Mouse (Mus musculus) heart, adult 2 months (tissue): ENCODE results near the gene BC005624. TPM values are rescaled to one million over a fixed set of nuclear protein-coding genes. Genes with fewer than 3 reads are reported as not detected.

ENCODE experiments used
- DNase-seq, 2 experiments: peaks; one replicate each; pipeline ENCODE4 v3.0.0; 2021
- H3K27ac ChIP-seq: fragments of 200-600 bp; 2 replicates; pipeline ENCODE4 v1.8.1; 2022
- H3K27me3 ChIP-seq: fragments of 200-500 bp; 2 replicates; pipeline ENCODE4 v1.6.1; 2012; ENCODE audit warnings: mild to moderate bottlenecking, low read length, inconsistent platforms, mixed read lengths; ENCODE audit not compliant: control insufficient read depth, insufficient read depth
- H3K36me3 ChIP-seq: fragments of 200-500 bp; 2 replicates; pipeline ENCODE4 v1.6.1; 2012; ENCODE audit warnings: low read length, inconsistent platforms; ENCODE audit not compliant: control insufficient read depth, insufficient read depth
- H3K4me1 ChIP-seq: fragments of 200-500 bp; 2 replicates; pipeline ENCODE4 v1.6.1; 2011; ENCODE audit warnings: low read length; ENCODE audit not compliant: control insufficient read depth, insufficient read depth
- H3K4me3 ChIP-seq: fragments of 200-600 bp; 2 replicates; pipeline ENCODE4 v1.8.1; 2022
- H3K79me2 ChIP-seq: fragments of 200-500 bp; replicated peaks from 2 replicates; pipeline ENCODE4 v1.6.1; 2012; ENCODE audit warnings: mild to moderate bottlenecking, inconsistent platforms, low read length, moderate library complexity, mixed read lengths; ENCODE audit not compliant: control insufficient read depth, insufficient read depth
- H3K9ac ChIP-seq: fragments of 200-500 bp; 2 replicates; pipeline ENCODE4 v1.6.1; 2012; ENCODE audit warnings: low read depth, mild to moderate bottlenecking, control low read depth, inconsistent platforms, low read length, mixed read lengths
- CTCF ChIP-seq: fragments of 200-600 bp; IDR thresholded peaks from 2 replicates; pipeline ENCODE4 v1.8.1; 2022; ENCODE audit warnings: antibody characterized with exemption, mild to moderate bottlenecking, moderate library complexity
- EP300 ChIP-seq: fragments of 200-500 bp; IDR thresholded peaks from 2 replicates; pipeline ENCODE4 v1.6.1; 2011; ENCODE audit warnings: low read depth, low read length, control low read depth; ENCODE audit not compliant: insufficient read depth
- POLR2A ChIP-seq: fragments of 200-500 bp; IDR thresholded peaks from 2 replicates; pipeline ENCODE4 v1.6.1; 2011; ENCODE audit warnings: mild to moderate bottlenecking, low read depth, low read length, control low read depth; ENCODE audit not compliant: insufficient read depth
- WGBS: fragments of 180-500 bp; shearing (Covaris S2); methylation state at CpG from one replicate; pipeline ENCODE4 v1.1.7; 2018; 5-methylcytosine and 5-hydroxymethylcytosine counted together
- intact Hi-C: fragments of 180-260 bp; cut with DNase I; formaldehyde crosslinking; loops from one replicate; pipeline ENCODE4 v1.15.1; 2025
- polyA plus RNA-seq: library from polyadenylated mRNA; depleted of rRNA; stranded (reverse); fragments of >200 nt; gene quantifications from 2 replicates; pipeline ENCODE4 v1.2.3, GENCODE M21; 2012
- total RNA-seq, 2 experiments: library from RNA; stranded (reverse); gene quantifications; 2 replicates each; pipeline ENCODE4 v1.2.3; 2021

Gene BC005624
- total and polyA plus RNA-seq, 3 experiments, result 14.7 to 21.7 (median 20.6) TPM

DNA sequence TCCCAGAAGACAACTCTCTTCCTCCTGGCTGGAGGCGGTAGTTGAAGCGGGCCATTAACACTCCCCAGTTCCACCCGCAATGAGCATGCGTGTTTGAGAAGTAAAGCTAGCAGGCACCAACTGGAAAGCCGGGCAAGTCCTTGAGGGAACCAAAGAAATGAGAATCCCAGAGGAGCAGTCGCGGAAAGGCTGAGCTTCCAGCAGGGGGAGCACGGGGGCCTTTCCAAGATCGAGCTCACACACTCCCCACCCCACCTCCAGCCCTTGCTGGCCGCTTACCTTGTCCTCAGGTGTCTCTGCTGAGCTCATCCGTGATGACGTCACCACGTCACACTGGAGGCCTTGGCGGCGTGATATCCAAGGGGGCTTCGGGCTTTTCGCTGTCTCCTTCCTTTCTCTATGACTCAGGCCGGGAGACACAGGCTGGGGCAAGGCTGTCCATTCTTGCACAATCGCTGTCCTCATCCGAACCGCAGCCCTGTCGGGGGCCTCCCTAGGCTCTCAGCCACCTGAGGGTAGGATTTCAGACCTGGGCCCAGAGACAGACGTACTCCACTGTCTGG lies 52.4 kb downstream of the BC005624 start, which contains the start of gene Ptges:
Ptges (minus strand) TSS at position 381 of the 563 bp plus-strand sequence.
- peak within 1 kb of the TSS; percentile 58 for H3K27ac ChIP-seq
- peak within 1 kb of the TSS; percentile 60 for H3K9ac ChIP-seq
- no peaks in the 10 kb centered on the region for H3K36me3 ChIP-seq
- no peaks in the 10 kb centered on the region for H3K79me2 ChIP-seq
- peak; percentile 77 to 80 for DNase-seq
- intact Hi-C loops, result no loop called here
- no peak for TF ChIP-seq EP300
- TF ChIP-seq CTCF, result peak; percentile 78
- H3K4me1 ChIP-seq, result peaks cover 8% of the 10 kb centered on the region
- no peaks in the 10 kb centered on the region for H3K27me3 ChIP-seq
- peak within 1 kb of the TSS; percentile 15; the same call in 1 of the 2 replicates for H3K4me3 ChIP-seq
- WGBS, result 3% methylated on average over 23 of the region's 23 CpGs

DNA sequence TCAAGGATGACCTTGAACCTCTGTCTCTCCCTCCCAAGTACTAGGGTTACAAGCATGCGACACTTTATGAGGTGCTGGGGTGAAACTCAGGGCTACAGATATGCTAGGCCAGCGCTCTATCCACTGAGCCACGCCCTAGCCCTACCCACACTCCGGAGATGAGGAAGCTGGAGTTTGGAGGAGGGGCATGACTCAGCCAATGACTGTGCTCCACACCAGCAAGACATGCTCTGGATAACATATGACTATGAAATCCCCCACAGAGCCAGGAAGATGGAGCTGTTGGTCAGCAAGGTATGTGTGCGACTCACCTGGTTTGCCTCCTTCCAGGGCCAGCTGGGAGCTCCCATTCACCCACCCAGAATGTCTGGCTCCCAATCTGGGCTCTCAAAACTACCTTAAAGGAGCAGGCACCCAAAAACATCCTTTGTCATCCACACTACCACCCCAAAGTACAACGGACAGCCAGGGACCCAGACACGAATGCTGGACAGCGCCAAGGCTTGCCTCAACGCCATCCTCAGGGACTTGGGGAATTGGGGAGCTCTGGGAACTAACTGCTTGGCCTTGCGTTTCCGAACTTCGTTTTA lies 53.0 kb downstream of the BC005624 start:
- peak overlapping the region; percentile 58 for H3K27ac ChIP-seq
- H3K9ac ChIP-seq, result peak overlapping the region; percentile 12; the same call in 1 of the 2 replicates
- no peaks in the 10 kb centered on the region for H3K27me3 ChIP-seq
- WGBS, result 26% methylated on average over 12 of the region's 12 CpGs
- TF ChIP-seq POLR2A (0 out of 2 replicates have a peak, but pooled peaks have one; percentile 38), CTCF (no peak), EP300 (no peak)
- H3K4me1 ChIP-seq, result peaks cover 8% of the 10 kb centered on the region
- intact Hi-C loops, result no loop called here
- H3K79me2 ChIP-seq, result no peaks in the 10 kb centered on the region
- peak; percentile 62 to 81 for DNase-seq
- no peaks in the 10 kb centered on the region for H3K36me3 ChIP-seq
- peak overlapping the region; percentile 15; the same call in 1 of the 2 replicates for H3K4me3 ChIP-seq

DNA sequence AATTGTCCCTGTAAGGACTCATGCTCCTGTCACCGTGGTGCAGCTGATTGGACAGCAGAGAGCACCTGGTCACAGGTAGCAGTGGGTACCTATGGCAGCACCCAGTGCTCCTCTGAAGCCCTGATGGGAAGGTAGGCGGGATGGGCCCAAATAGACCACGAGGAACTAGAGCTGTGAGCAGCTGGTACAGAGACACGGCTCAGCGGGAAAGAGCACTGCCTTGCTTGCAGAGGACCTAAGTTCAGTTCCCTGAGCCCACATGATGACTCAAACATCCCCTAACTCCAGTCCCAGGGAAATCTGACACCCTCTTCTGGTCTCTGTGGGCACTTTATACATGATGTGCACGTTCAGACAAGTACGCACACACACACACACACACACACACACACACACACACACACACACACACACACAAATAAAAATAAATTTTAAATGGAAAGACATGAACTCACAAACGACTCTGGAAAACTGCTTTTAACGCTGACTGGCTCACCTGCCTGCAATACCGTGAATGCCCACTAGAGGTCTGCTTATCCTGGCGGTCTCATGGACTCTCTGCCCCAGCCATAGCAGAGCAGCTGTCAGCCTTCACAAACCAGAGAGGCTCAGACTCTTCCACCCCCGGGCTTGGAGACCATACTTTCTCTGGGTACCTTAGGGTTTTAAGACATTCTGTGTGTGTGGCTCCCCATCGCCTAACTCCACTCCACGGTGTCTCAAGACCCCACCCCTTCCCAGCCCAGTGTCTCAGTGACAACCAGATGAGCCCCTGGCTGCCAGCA lies 54.0 kb downstream of the BC005624 start:
- H3K9ac ChIP-seq, result no peak overlapping the region

DNA sequence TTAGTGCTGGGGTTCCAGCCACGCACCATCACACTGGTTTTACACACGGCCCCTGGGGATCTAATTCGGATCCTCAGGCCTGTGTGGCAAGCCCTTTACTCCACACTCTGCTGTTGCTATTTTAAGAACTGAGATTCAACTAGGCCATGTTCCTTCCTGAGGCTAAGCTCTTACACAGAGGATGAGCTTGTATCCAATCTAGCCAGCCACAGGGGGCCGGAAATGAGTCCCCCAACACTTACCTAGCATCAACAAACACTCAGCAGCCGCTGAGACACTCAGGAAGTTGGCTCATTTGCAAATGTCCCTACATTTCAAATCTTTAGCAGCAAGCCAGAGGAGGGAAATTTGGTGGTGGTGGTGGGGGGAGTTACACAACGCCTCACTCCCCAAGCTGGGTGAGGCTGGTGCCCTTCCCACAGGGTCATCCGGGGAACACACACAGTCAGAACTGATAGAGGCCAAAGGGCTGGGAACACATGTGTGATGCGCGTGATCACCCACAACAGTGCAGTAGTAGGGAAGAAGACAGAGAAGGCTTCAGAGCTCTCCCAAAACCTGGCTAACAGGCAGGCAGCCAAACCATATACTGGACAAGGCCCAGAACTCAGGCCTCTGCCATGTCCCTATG lies 54.7 kb downstream of the BC005624 start:
- Histone ChIP-seq H3K4me3 (no peak overlapping the region), H3K27me3 (no peaks in the 10 kb centered on the region), H3K9ac (no peak overlapping the region), H3K36me3 (no peaks in the 10 kb centered on the region), H3K79me2 (no peaks in the 10 kb centered on the region), H3K27ac (peak overlapping the region; percentile 15), H3K4me1 (peaks cover 8% of the 10 kb centered on the region)
- WGBS, result 29% methylated on average over 9 of the region's 9 CpGs
- DNase-seq, result peak in 1 of 2 experiments; percentile 31
- TF ChIP-seq POLR2A, result no peak
- no peak for TF ChIP-seq EP300
- TF ChIP-seq CTCF, result no peak
- intact Hi-C loops, result no loop called here

More for the DNA sequence above, 54.0 kb downstream of the BC005624 start:
- peak overlapping the region; percentile 47 for H3K27ac ChIP-seq
- intact Hi-C loops, result no loop called here
- peaks cover 8% of the 10 kb centered on the region for H3K4me1 ChIP-seq
- H3K79me2 ChIP-seq, result no peaks in the 10 kb centered on the region
- TF ChIP-seq POLR2A, result no peak
- peak; percentile 76 for TF ChIP-seq CTCF
- TF ChIP-seq EP300, result peak; percentile 13; the same call in 1 of the 2 replicates
- WGBS, result 30% methylated on average over 14 of the region's 14 CpGs
- DNase-seq, result peak; percentile 76 to 82
- no peaks in the 10 kb centered on the region for H3K27me3 ChIP-seq
- H3K4me3 ChIP-seq, result no peak overlapping the region
- H3K36me3 ChIP-seq, result no peaks in the 10 kb centered on the region

DNA sequence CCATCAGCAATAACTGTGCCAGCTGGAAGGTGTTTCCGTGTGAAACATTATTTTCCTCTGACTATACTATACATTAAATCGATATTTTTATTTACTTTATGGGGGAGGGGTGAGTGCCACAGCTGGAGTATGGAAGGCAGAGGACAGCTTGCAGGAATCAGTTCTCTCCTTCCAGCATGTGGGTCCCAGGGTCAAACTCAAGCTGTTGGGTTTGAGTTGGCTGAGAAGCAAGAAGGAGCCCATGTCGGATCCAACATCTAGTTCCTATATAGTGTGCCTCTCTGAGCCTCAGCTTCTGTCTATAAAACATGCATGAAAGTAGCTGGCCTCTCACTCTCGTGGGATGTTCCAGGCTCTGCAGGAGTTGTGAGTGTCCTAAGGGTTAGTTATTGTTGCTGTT lies 55.6 kb downstream of the BC005624 start:
- 79% methylated on average over 4 of the region's 4 CpGs for WGBS
- H3K9ac ChIP-seq, result no peak overlapping the region
- no peaks in the 10 kb centered on the region for H3K27me3 ChIP-seq
- no peak for DNase-seq
- H3K27ac ChIP-seq, result no peak overlapping the region
- intact Hi-C loops, result no loop called here
- H3K36me3 ChIP-seq, result no peaks in the 10 kb centered on the region
- H3K4me1 ChIP-seq, result peaks cover 8% of the 10 kb centered on the region
- no peak overlapping the region for H3K4me3 ChIP-seq
- H3K79me2 ChIP-seq, result no peaks in the 10 kb centered on the region
- TF ChIP-seq CTCF (no peak), POLR2A (no peak), EP300 (no peak)
